Mouse (Mus musculus) CD4-positive helper T cell, adult 2 months (primary cell): Measurements from ENCODE around the gene Slc29a3.
"Not testable (repeated sequence)": the region's sequence is repeated elsewhere in the genome, so short reads cannot be mapped to it uniquely, and the experiment has no call there.

Source experiments
- DNase-seq: peaks from one replicate; pipeline ENCODE4 v3.0.0-alpha.2; 2012; ENCODE audit warnings: low read depth, missing footprints, low spot score

Gene Slc29a3

DNA sequence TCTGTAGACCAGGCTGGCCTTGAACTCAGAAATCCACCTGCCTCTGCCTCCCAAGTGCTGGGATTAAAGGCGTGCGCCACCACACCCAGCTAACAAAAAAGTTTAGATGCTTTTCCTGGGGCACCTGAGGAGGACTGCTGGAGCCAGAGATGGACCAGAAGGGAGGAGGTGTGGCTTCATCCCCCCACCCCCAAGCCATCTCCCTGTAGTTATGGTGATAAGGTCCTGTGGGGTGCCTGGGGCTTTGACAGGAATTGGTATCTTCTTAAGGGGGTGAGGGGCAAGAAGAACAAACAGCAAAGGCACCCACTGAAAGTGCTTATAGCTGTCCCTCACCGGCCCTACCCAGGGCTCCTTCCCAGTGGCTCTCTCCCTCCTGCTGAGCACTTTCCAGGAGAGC, 25.7 kb downstream of the Slc29a3 start:
- DNase-seq: no peak

DNA sequence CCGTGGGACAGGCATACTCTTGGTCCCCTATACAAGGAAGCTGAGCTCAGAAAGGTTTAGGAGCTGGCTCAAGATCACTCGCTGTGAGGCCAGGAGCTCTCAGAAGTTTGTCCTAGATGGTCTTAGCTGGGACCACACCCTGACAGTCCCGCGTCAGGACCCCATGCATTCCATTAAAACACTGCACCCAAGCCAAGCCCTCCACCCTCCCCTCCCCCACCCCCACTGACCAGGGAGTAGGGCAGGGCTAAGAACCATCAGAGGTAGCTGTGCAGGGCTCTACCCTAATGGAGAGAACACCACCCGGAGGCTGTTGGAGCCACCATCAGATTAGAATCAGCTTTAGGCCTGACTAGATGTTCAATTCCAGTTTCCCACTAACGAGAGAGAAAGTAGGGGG, 28.1 kb downstream of the Slc29a3 start:
- DNase-seq: no peak

DNA sequence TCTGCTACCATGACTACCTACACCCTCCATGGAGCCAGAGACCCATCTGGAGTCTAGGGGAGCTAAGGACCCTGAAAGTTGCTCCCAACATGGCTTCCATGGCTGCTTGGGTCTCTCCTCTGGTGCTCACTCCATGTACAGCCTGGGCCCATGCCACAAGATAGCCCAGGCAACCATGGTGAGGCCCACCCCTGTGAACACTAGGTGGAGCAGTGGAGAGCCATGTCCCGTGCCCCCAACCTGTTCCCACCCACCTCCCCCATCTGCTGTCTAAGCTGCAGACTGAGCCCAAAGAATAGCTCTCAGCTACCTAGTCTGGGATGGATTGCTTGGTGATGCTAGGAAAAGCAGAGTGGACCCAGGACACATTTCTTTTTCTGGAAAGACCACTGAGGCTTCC, 29.2 kb downstream of the Slc29a3 start:
- no peak for DNase-seq

DNA sequence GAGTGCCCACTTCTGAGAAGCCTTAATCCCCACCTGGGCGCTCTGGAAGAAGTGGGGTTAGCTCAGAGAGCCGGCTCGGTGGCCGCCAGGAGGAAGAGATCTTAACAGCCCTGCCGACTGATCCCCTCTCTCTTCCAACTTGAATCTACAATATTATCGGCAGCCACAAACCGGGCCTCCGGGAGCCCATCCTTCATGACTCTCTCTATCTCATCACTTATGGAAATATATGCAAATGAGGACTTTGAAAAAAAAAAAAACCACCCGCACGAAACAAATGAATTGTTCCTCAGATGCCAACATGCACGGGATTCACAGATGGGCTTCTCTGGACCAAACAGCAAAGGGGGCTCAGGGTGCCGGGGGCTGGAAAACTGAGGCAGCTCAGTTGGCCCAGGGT, 31.0 kb downstream of the Slc29a3 start:
- no peak for DNase-seq

DNA sequence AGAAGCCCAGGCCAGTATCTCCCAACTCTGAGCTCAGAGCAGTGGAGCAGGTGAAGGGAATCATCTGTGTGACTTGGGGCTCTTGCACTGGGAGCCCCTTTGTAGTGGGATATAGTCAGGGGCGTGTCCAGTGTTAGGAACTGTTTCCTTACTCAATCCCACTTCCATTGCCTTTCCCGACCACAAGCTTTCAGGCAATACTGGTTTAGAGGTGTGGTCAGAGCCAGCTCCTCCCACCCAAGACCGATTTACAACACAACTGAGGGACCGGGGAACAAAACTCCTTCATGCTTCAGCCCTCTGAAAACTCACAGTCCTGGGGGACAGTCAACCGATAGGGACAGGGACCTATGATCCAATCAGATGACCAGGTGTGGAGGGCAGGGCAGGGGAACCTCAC, 32.1 kb downstream of the Slc29a3 start:
- no peak for DNase-seq

DNA sequence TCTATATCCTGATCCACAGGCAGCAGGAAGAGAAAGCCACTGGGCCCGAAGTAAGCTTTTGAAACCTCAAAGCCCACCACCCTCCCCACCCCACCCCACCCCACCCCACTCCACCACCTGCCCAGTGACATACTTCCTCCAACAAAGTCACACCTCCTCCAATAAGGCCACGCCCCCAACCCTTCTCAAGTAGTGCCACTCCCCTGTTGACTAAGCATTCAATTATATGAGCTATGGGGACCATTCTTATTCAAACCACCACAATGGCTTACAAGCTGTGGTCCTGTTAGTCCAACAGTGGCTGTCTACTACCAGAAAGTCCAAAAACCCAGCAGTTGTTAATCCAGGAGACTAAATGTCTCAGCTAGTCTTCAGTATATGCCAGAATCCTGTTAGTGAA, 34.1 kb downstream of the Slc29a3 start:
- no peak for DNase-seq

DNA sequence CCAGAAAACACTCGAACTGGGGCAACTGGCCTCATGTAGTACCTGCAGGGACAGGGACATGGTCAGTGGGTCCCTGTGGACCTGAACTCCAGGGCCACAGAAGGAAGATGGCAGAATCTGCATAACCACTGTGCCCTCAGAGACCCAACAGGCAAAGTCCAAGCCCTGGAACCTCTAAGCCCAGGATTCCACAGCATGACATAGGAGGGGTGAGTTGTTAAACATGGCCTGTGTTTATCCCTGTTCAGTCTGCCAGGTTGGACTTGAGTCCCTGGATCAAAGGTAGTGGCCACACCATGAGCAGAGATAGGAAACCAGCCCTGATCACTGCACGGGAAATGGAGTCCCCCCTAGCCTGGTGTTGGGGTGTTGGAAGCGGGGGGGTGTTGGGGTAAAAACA, 36.1 kb downstream of the Slc29a3 start:
- DNase-seq: no peak

DNA sequence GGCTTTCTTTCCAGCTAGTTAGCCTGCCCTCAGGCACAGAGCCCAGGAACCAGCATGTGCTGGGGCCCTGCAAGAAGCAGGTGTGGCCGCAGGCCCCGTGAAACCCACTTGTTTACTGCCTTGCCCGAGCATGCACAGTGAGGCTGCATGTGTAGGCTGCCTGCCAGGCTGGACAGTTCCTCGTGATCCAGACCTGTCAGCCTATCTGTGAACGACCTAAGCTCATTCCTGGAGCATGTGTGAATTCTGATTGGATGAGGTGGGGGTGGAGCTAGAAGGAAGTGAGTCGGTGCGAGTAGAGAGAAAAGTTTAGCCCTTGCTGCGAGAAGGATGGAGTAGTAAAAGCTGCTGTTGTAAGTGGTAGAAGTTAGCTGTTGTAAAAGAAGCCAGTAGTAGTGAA, 40.3 kb downstream of the Slc29a3 start:
- DNase-seq: not testable (repeated sequence)

DNA sequence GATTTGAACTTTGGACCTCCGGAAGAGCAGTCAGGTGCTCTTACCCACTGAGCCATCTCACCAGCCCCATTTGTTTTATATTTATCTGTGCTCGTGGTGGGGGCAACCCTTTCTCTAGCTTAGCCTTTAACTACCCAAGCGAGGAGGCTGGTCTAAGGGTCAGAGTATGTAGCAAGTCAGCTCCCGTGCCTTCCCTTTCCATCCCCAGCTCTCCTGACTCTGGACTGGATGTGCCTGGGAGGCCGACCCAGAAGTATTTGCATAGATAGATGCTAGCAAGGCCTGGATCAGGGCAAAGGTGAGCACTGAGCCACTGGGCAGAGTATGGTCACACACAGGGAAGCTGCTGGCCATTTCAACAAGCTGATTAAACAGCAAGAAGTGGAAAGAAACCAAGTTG, 43.8 kb downstream of the Slc29a3 start:
- DNase-seq: no peak

DNA sequence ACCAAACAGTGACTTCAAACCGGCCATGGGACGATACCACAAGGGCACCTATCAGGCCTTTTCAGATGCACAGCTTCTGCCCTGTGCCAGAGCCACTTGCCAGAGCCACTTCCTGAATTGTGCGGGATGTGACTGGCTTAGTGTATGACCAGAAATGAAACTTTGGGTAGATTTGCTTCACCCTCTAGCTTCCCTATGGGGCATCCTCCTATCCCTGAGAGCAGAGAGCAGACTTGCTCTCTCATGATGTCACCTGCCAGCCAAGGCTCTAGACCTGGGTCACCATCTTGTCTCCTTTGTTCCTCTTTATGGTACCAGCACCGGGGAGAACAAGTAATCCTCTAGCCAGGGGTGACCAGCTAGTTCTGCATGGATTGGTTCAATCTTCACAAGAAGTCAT, 46.3 kb downstream of the Slc29a3 start:
- DNase-seq: no peak

DNA sequence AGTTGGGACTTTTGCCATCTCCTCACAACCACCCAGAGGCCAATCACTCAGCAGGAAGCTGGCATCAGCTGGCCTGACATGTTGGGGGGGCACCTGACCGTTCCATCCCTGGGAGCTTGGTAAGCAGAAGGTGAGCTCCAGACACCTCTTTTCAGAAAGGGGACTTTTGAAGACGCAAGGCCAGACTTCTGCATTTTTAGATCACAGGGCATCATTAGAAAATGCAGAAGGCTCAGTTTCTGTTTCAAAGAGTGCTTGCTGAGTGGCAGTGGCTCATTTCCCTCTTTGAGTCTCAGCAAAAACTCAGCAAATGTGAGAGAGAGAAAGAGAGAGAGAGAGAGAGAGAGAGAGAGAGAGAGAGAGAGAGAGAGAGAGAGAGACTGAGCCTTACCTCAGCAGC, 47.5 kb downstream of the Slc29a3 start:
- DNase-seq: no peak

DNA sequence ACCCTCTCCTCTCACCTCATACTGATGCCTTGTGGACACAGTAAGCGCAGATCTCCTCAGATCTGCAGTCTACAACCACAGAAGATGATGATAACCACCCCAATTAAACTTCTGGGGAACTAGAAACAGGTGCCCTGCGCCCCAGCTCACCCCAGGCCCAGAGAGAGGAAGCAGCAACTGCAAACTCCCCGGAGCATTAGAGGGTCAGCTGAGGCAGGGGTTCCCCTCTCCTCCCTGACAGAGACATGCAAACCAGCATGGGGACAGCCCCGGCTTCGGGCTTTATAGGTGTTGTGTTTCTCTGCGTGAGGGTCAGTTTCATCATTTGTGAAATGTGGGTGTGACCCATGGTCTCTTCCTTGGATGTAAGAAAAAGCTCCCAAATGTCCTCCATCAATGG, 54.8 kb downstream of the Slc29a3 start:
- DNase-seq: no peak

DNA sequence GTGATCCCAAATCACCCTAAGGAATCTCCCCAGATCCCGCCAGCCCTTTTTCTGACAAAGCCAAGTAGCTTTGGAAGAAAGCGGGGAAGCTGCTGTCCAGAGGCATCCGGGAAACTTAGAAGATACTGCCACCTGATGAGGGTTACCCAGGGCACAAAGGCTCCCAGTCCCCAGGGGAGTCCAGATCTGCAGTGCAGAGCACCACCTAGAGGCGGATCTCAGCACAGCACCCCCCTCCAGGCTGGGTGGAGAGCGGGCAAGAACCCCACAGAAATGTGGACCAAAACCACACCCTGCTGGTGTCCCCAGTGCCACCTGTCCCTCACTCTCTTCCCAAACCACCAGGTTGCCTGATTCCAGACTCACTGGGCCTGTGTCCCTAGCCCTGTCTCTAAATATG, 55.6 kb downstream of the Slc29a3 start:
- peak; percentile 49 for DNase-seq

DNA sequence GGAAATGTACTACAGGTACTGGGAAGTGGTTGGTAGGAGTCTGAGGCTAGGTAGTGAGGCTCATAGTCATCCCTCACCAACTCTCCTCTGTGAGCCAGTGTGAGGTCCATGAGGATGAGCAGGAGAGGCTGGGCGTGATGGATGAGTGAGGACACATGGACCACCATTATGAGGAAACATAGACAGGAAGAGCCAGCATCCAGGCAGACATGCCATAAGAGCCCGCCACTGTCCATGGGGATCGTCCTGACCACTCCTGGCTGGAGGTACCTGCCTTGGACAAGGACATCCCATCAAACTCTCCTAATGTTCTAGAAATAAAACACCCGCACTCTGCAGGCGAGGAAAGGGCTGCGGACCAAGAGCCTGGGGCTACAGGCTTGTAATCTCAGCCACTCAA, 56.2 kb downstream of the Slc29a3 start, which contains the start of gene Cdh23:
Gene Cdh23, minus strand, starts transcription at position 101 of the 400 bp plus-strand sequence.
- no peak for DNase-seq

DNA sequence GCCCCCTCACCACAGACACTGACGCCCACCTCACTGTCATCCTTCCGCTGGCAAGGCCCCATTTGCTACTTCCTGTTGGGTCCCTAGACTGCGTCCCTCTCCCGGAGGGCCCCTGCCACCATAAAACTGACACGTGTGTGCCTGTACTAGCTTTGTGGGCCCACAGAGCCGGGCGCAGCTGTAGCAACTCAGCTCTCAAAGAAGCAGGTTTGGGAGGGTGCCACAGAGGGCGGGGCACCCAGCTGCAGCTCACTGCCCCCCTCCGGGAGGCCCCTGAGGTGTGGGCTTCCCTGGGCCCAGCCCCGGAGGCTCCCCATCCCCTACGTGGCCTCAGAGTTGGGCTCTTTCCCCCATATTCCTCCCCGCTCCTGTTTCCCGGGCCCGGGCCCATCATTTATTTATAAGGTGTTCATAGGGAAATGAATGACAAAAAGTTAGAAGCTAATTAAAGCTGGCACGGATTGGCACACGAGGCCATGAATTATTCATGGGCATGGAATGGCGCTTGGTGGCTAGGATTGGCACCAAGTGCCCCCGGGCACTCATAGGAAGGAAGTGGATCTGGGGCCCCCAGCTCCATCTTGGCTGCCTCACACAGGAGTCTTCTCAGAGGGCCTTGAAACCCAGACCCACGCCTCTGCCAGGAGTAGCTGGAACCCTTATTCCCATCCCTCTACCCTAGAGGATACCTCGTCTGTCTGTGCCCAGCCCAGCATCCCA, 60.8 kb downstream of the Slc29a3 start:
- no peak for DNase-seq

DNA sequence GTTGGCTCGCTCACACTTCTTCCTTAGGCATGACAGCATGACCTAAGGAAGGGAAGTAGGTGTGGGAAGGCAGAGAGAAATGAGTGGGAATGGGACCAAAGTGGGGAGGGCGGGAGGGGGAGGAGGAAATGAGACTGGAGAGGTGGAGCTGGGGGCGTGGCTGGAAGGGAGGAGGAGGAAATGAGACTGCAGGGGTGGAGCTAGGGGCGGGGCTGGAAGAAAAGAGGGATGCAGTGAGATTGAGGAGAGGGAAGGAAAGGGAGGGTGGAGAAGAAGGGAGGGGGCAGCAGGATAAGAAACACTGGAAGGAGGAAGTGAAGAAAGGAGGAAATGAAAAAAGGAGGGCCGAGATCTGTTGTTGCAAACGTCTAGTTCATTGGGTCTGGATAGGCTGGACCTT, 61.6 kb downstream of the Slc29a3 start:
- no peak for DNase-seq

DNA sequence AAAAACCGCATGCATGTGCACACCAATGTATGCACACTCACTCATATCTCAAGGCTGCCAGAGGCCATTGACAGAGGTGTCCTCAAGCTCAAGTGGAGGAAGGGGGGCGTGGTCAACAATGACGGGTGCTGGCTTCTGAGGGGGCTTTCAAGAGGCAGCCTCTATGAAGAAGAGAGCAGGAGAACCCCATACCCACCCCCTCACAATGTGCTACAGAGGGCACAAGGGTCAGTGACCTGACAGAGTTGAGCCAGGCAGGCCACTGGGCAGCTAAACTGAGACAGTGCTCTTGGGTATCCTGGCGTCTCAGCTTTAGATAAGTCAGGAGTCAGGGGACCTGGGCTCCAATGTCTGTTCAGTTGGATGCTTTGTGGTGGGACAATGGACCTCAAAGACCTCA, 63.2 kb downstream of the Slc29a3 start:
- DNase-seq: no peak

DNA sequence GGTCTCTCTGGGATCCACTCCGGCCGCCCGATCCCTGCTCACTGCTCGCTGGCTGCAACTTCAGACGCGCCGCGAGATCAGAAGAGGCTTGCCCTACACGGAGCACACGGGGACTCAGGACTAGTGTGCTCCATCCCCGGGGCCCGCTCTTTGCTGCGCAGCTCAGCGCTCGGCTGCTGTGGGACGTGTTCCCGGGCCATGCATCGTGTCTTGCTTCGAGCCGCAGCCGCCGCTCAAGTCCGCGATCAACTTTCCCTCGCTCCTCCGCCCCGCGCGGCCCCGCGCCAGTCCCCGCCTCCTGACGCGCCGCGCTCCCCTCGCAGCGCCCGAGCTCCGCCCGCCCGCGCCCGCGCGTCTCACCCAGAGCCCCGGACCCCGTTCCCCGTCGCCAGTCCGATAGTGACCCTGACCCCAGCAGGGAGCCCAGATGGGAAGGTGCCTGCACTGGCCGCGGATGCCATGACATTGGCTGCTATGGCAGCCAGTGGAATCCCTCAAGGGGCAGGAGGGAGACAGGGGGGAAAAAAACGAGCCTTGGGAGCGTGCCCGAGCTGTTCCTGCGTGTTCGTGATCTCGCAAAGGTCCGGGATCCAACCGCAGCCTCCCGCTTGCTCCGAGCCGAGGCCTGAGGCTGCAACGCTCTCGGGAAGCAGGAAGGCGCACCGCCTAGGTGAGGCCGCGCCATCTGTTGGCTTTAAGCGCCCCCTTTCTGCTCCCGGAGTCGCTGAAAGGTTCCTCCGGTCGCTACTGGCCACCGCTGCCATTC, 65.4 kb downstream of the Slc29a3 start:
- DNase-seq: no peak

DNA sequence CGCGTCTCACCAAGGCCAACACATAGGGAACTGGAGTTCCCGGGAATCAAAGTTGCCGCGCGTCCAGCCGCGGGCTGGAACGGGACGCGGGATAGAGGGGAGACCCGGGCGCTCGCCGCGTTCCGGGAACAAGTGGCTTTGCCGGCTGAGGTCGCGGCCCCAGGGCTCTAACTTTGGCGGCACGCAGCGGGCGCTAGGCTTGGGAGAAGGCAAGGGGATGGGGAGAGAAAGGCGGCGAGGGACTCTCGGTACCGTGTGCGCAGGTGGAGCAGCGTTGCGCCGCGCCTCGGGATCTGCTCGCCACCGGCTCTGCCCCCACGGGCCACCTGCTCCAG, 66.0 kb downstream of the Slc29a3 start:
- no peak for DNase-seq

DNA sequence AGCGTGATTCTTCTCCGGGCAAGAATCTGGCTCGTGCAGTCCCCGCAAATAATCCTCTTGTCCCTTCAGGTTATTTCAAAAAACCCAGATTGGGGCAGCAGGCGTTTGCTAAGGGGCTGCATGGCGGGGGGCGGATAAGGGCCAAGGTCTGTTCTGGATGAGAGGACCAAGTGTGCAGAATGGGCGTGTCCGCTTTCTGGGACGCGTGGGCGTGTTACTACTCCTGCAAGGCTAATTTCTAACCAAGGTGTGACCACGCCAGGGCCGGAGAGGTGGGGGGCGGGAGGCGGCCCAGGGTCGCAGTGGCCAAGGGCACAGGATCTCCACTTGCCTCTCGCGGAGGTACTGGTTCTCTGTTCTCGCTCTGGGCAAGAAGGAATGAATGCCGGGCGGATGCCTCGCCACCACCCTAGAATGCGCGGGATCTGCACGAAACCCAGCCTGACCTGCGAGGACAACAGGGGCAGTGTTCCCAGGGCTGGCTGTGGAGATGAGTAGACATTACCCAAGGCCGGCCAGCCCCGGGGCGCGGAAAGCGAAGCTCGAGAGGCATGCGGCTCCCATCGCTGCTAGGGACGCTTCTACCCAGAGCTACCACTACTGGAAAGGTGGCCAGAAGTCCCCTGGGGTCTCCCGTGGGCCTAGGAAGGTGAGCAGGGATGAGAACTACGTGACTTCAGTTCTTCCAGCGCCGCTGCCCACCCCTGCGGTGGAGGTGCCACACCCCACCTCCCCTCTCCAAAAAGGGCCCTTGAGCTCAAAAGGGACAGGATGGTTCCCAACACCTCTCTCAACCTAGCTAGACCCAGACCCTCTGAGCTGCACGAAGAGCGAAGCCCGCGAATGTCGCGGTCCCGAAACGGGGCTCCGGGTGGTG, 66.6 kb downstream of the Slc29a3 start:
- DNase-seq: no peak

DNA sequence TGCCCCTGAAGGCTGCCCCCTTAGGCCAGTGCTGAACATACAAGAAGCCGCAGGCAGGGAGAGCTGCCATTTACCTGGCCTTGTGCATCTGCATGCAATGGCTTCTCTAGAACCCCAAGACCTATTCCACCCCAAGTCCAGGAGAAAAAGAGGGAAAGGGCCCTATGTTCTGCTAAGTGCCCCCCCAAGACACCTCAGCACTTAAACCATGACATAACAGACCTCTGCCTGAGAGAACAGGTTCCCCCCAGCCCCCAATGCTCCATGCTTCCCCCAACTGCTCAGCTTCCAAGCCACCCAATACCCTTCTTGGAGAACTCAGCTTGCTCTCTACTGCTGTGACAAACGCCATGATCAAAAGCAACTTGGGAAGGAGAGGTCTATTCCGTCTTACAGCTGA, 73.7 kb downstream of the Slc29a3 start:
- no peak for DNase-seq

DNA sequence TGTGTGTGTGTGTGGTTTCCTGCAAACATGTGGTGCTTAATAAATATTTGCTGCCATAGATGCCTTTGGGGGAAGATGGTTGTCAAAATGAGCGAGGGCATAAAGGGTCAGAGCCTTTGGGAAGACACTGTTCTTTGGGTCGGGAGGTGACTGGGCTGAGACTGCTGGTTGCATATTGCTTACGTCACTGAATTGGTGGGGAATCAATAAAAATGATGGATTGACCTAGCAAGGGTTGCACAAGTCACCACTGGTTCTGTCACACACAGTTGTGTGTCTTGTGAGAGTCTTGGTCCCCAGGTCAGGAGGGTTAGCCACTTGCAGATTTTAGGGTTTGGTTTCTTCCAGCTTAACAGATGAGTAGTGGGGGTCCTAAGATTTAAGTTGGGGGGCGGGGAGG, 75.3 kb downstream of the Slc29a3 start:
- no peak for DNase-seq

DNA sequence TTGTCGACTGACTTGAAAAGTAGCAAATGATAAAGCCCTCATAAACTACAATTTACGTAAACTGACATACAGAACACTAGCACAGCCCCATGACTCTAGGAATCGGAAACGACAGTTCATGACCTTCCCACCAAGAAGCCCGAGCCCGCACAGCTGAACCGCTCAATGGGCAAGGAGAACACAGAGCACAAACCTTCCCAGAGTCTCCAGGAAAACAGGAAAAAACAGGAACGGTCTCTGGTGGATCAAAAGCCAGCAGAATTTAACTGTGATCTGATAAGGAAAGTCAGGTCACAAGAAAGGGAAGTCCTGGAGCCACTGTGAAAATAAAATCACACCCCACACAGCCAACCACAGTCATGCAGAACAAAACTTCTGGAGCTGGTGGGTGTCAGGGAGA, 82.4 kb downstream of the Slc29a3 start:
- no peak for DNase-seq
